Mouse (Mus musculus) stomach, embryonic 16.5 days (tissue): Measurements from ENCODE around the gene Bysl. TPM values are rescaled to one million over a fixed set of nuclear protein-coding genes. Genes with fewer than 3 reads are reported as not detected.

Experiments used
- ATAC-seq: fragments of 200-750 bp; cut with Nextera tagmentation; 2 replicates; pipeline ENCODE4 v1.8.0; 2017; ENCODE audit warnings: moderate number of reproducible peaks, moderate TSS enrichment; ENCODE audit not compliant: insufficient read depth, low FRiP score
- H3K27ac ChIP-seq: fragments of 300-500 bp; sonication (generic); 2 replicates; pipeline ENCODE4 v1.5.1; 2014; ENCODE audit warnings: low read length
- H3K27me3 ChIP-seq: fragments of 300-500 bp; sonication (generic); 2 replicates; pipeline ENCODE4 v1.6.1; 2014; ENCODE audit warnings: low read length, control low read depth, mixed read lengths; ENCODE audit not compliant: control insufficient read depth, insufficient read depth
- H3K36me3 ChIP-seq: fragments of 300-500 bp; sonication (generic); 2 replicates; pipeline ENCODE4 v1.6.1; 2014; ENCODE audit warnings: low read length; ENCODE audit not compliant: control insufficient read depth, insufficient read depth
- H3K4me1 ChIP-seq: fragments of 300-500 bp; sonication (generic); 2 replicates; pipeline ENCODE4 v1.6.1; 2014; ENCODE audit warnings: low read length, control low read depth, mixed read lengths; ENCODE audit not compliant: control insufficient read depth, insufficient read depth
- H3K4me2 ChIP-seq: fragments of 300-500 bp; sonication (generic); 2 replicates; pipeline ENCODE4 v1.6.1; 2014; ENCODE audit warnings: low read depth, low read length, mixed read lengths
- H3K4me3 ChIP-seq: fragments of 300-500 bp; sonication (generic); replicated peaks from 2 replicates; pipeline ENCODE4 v1.5.1; 2014; ENCODE audit warnings: mild to moderate bottlenecking, low read length
- H3K9ac ChIP-seq: fragments of 300-500 bp; sonication (generic); 2 replicates; pipeline ENCODE4 v1.6.1; 2014; ENCODE audit warnings: low read length
- H3K9me3 ChIP-seq: fragments of 300-500 bp; sonication (generic); replicated peaks from 2 replicates; pipeline ENCODE4 v1.6.1; 2016; ENCODE audit warnings: low read length, control low read depth; ENCODE audit not compliant: control insufficient read depth
- WGBS: fragments of 180-500 bp; shearing (Covaris S2); extraction: QIAGEN DNeasy Blood & Tissue Kit; methylation state at CpG from one replicate; pipeline ENCODE4 v1.1.7; 2014; 5-methylcytosine and 5-hydroxymethylcytosine counted together
- polyA plus RNA-seq: library from polyadenylated mRNA; unstranded; fragments of >200 nt; fragmentation: Nextera tagmentation; extraction: Ambion mirVana; gene quantifications from 2 replicates; pipeline ENCODE4 v1.2.1, GENCODE M21; 2015

The Bysl gene
- polyA plus RNA-seq, 1 experiment from 2014 or later, result 22.1 TPM

- peak overlapping the region; percentile 74 for H3K4me2 ChIP-seq
- no peak for ATAC-seq
- H3K4me1 ChIP-seq, result peaks cover 38% of the 10 kb centered on the region
- no peaks in the 10 kb centered on the region for H3K9me3 ChIP-seq
- H3K27me3 ChIP-seq, result no peaks in the 10 kb centered on the region
- WGBS, result 41% methylated on average over 5 of the region's 5 CpGs
- H3K36me3 ChIP-seq, result peaks cover 20% of the 10 kb centered on the region
- H3K9ac ChIP-seq, result peak overlapping the region; percentile 85
- peak overlapping the region; percentile 99 for H3K27ac ChIP-seq
- peak overlapping the region; percentile 81 for H3K4me3 ChIP-seq
Measured at GRCm38 (mm10) chr17:47596839-47597164, 14.5 kb downstream of the Bysl start.

- Histone ChIP-seq H3K36me3 (peaks cover 15% of the 10 kb centered on the region; the same call in 1 of the 2 replicates), H3K4me1 (peaks cover 38% of the 10 kb centered on the region), H3K4me3 (peak overlapping the region; percentile 81), H3K27ac (peak overlapping the region; percentile 99), H3K9me3 (no peaks in the 10 kb centered on the region), H3K4me2 (peak overlapping the region; percentile 74), H3K9ac (peak overlapping the region; percentile 85), H3K27me3 (no peaks in the 10 kb centered on the region)
- no peak for ATAC-seq
- 15% methylated on average over 6 of the region's 6 CpGs for WGBS
Measured at GRCm38 (mm10) chr17:47596162-47596838, 15.0 kb downstream of the Bysl start.

- no peaks in the 10 kb centered on the region for H3K9me3 ChIP-seq
- WGBS, result under 1% methylated on average over 21 of the region's 21 CpGs
- peak overlapping the region; percentile 74 for H3K4me2 ChIP-seq
- ATAC-seq, result peak; percentile 79
- H3K4me1 ChIP-seq, result peaks cover 38% of the 10 kb centered on the region
- peak overlapping the region; percentile 99 for H3K27ac ChIP-seq
- no peaks in the 10 kb centered on the region for H3K27me3 ChIP-seq
- peak overlapping the region; percentile 81 for H3K4me3 ChIP-seq
- peak overlapping the region; percentile 85 for H3K9ac ChIP-seq
- peaks cover 11% of the 10 kb centered on the region; the same call in 1 of the 2 replicates for H3K36me3 ChIP-seq
Measured at GRCm38 (mm10) chr17:47595248-47596161, 15.8 kb downstream of the Bysl start.

- peak overlapping the region; percentile 85 for H3K9ac ChIP-seq
- H3K4me2 ChIP-seq, result peak overlapping the region; percentile 74
- H3K9me3 ChIP-seq, result no peaks in the 10 kb centered on the region
- peak overlapping the region; percentile 99 for H3K27ac ChIP-seq
- WGBS, result 0% methylated on average over 9 of the region's 9 CpGs
- H3K27me3 ChIP-seq, result no peaks in the 10 kb centered on the region
- peak overlapping the region; percentile 81 for H3K4me3 ChIP-seq
- no peak for ATAC-seq
- peaks cover 11% of the 10 kb centered on the region; the same call in 1 of the 2 replicates for H3K36me3 ChIP-seq
- H3K4me1 ChIP-seq, result peaks cover 38% of the 10 kb centered on the region
Measured at GRCm38 (mm10) chr17:47594969-47595247, 16.4 kb downstream of the Bysl start.

GRCm38 (mm10) chr17:47594183-47594968, 16.9 kb downstream of the Bysl start:
- under 1% methylated on average over 43 of the region's 43 CpGs for whole genome bisulfite sequencing

GRCm38 (mm10) chr17:47593854-47594182, 17.5 kb downstream of the Bysl start:
- ATAC-seq, result no peak
- Histone ChIP-seq H3K27ac (peak overlapping the region; percentile 99), H3K9ac (peak overlapping the region; percentile 85), H3K27me3 (no peaks in the 10 kb centered on the region), H3K9me3 (no peaks in the 10 kb centered on the region), H3K4me2 (peak overlapping the region; percentile 74), H3K4me1 (peaks cover 38% of the 10 kb centered on the region), H3K36me3 (peaks cover 11% of the 10 kb centered on the region; the same call in 1 of the 2 replicates), H3K4me3 (peak overlapping the region; percentile 81)
- WGBS, result under 1% methylated on average over 13 of the region's 13 CpGs

More at GRCm38 (mm10) chr17:47594183-47594968, 16.9 kb downstream of the Bysl start:
- peaks cover 11% of the 10 kb centered on the region; the same call in 1 of the 2 replicates for H3K36me3 ChIP-seq
- peak overlapping the region; percentile 85 for H3K9ac ChIP-seq
- H3K4me2 ChIP-seq, result peak overlapping the region; percentile 74
- no peak for ATAC-seq
- peaks cover 38% of the 10 kb centered on the region for H3K4me1 ChIP-seq
- no peaks in the 10 kb centered on the region for H3K9me3 ChIP-seq
- H3K27ac ChIP-seq, result peak overlapping the region; percentile 99
- no peaks in the 10 kb centered on the region for H3K27me3 ChIP-seq
- H3K4me3 ChIP-seq, result peak overlapping the region; percentile 81

- H3K27me3 ChIP-seq, result no peaks in the 10 kb centered on the region
- H3K9me3 ChIP-seq, result no peaks in the 10 kb centered on the region
- ATAC-seq, result peak; percentile 89
- peak overlapping the region; percentile 85 for H3K9ac ChIP-seq
- peak overlapping the region; percentile 99 for H3K27ac ChIP-seq
- H3K36me3 ChIP-seq, result peaks cover 7% of the 10 kb centered on the region; the same call in 1 of the 2 replicates
- H3K4me1 ChIP-seq, result peaks cover 33% of the 10 kb centered on the region
- H3K4me3 ChIP-seq, result peak overlapping the region; percentile 81
- WGBS, result under 1% methylated on average over 63 of the region's 63 CpGs
- peak overlapping the region; percentile 74 for H3K4me2 ChIP-seq
Measured at GRCm38 (mm10) chr17:47593215-47593853, 18.0 kb downstream of the Bysl start.

GRCm38 (mm10) chr17:47591073-47591472, 20.2 kb downstream of the Bysl start:
- Histone ChIP-seq H3K9me3 (no peaks in the 10 kb centered on the region), H3K36me3 (no peaks in the 10 kb centered on the region), H3K27ac (no peak overlapping the region), H3K4me3 (no peak overlapping the region), H3K4me2 (no peak overlapping the region), H3K27me3 (no peaks in the 10 kb centered on the region), H3K4me1 (peaks cover 13% of the 10 kb centered on the region), H3K9ac (no peak overlapping the region)
- ATAC-seq, result no peak
- 71% methylated on average over 3 of the region's 3 CpGs for WGBS
